Mouse (Mus musculus) cerebellum, adult 2 months (tissue): ENCODE measurements around the gene Tigd3. TPM values are rescaled to one million over a fixed set of nuclear protein-coding genes. Genes with fewer than 3 reads are reported as not detected.

Experiments
- DNase-seq, 2 experiments: peaks; one replicate each; pipeline ENCODE4 v3.0.0; 2021
- H3K27ac ChIP-seq: fragments of 200-500 bp; 2 replicates; pipeline ENCODE4 v1.5.1; 2012; ENCODE audit warnings: low read length, control low read depth, inconsistent platforms; ENCODE audit not compliant: insufficient read depth
- H3K27me3 ChIP-seq: fragments of 200-500 bp; 2 replicates; pipeline ENCODE4 v1.6.1; 2012; ENCODE audit warnings: inconsistent platforms, mild to moderate bottlenecking, low read length, moderate library complexity; ENCODE audit not compliant: control insufficient read depth, insufficient read depth
- H3K4me1 ChIP-seq: fragments of 200-500 bp; 2 replicates; pipeline ENCODE4 v1.6.1; 2011; ENCODE audit warnings: low read length; ENCODE audit not compliant: control insufficient read depth, insufficient read depth
- H3K4me3 ChIP-seq: fragments of 200-500 bp; replicated peaks from 2 replicates; pipeline ENCODE3; 2011; ENCODE audit warnings: mild to moderate bottlenecking, low read depth, low read length, control low read depth; ENCODE audit not compliant: insufficient read depth
- CTCF ChIP-seq: fragments of 200-500 bp; IDR thresholded peaks from 2 replicates; pipeline ENCODE4 v1.5.1; 2011; ENCODE audit warnings: low read depth, mild to moderate bottlenecking, control low read depth, low read length, moderate library complexity, borderline replicate concordance; ENCODE audit not compliant: insufficient read depth
- POLR2A ChIP-seq: fragments of 200-500 bp; IDR thresholded peaks from 2 replicates; pipeline ENCODE4 v1.6.1; 2011; ENCODE audit warnings: low read length, control low read depth, borderline replicate concordance; ENCODE audit not compliant: insufficient read depth
- WGBS: fragments of 180-500 bp; shearing (Covaris S2); methylation state at CpG from one replicate; pipeline ENCODE4 v1.1.7; 2018; 5-methylcytosine and 5-hydroxymethylcytosine counted together
- polyA plus RNA-seq: library from polyadenylated mRNA; depleted of rRNA; stranded (reverse); fragments of >200 nt; gene quantifications from 2 replicates; pipeline ENCODE4 v1.2.3, GENCODE M21; 2012

Gene Tigd3
- polyA plus RNA-seq, 1 experiment = 5.1 TPM

- H3K27ac ChIP-seq = no peak overlapping the region
- no peak overlapping the region for H3K4me3 ChIP-seq
- DNase-seq = no peak
- TF ChIP-seq CTCF (no peak), POLR2A (no peak)
- WGBS = 62% methylated on average over 6 of the region's 6 CpGs
- H3K4me1 ChIP-seq = peaks cover 12% of the 10 kb centered on the region
- no peaks in the 10 kb centered on the region for H3K27me3 ChIP-seq
Measured at GRCm38 (mm10) chr19:5871683-5872082, 22.3 kb downstream of the Tigd3 start.

DNA sequence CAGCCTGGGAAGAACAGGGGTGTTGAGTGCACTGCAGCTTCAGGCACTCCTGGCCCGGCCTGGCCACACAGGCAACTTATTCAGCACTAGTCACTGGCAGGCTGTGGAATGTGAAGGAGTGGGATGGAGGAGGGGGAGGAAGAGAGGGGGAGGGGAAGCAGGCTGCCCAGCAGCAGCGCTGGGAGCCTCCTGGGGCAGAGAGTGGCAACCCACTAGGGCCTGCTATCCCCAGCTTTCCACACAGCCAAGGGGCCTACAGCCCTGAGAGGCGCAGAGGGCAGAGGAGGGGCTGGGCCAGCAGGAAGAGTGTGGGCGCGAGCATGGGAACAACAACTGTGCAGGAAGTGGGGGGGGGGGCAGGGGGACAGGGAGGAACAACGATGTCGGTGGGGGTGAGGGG is 22.7 kb downstream of the Tigd3 start:
- H3K4me1 ChIP-seq = peaks cover 12% of the 10 kb centered on the region
- 32% methylated on average over 7 of the region's 7 CpGs for WGBS
- no peak overlapping the region for H3K4me3 ChIP-seq
- DNase-seq = no peak
- H3K27me3 ChIP-seq = no peaks in the 10 kb centered on the region
- TF ChIP-seq POLR2A = no peak
- TF ChIP-seq CTCF = no peak
- H3K27ac ChIP-seq = no peak overlapping the region

DNA sequence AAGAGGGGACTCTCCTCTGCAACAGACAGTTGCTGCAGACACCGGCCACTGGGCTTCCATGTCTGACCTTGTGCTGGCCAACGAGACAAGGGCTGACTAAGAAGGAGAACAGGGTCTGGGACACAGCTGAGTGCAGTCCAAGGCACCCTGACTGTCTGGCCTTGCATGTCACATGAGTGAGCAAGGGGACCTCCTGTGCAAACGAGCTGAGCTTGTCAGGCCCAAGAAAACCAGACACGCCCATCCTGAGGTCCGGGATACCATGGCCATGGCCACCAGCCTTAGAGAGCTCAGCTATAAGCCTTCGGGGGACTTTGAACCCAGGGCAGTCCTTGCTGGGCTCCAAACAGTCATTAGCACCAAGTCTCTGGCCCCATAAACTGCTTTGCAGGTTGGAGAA is 25.9 kb downstream of the Tigd3 start:
- WGBS = 81% methylated on average over 6 of the region's 6 CpGs
- H3K4me3 ChIP-seq = no peak overlapping the region
- DNase-seq = no peak
- TF ChIP-seq POLR2A (no peak), CTCF (no peak)
- peaks cover 7% of the 10 kb centered on the region for H3K4me1 ChIP-seq
- H3K27me3 ChIP-seq = no peaks in the 10 kb centered on the region
- no peak overlapping the region for H3K27ac ChIP-seq

DNA sequence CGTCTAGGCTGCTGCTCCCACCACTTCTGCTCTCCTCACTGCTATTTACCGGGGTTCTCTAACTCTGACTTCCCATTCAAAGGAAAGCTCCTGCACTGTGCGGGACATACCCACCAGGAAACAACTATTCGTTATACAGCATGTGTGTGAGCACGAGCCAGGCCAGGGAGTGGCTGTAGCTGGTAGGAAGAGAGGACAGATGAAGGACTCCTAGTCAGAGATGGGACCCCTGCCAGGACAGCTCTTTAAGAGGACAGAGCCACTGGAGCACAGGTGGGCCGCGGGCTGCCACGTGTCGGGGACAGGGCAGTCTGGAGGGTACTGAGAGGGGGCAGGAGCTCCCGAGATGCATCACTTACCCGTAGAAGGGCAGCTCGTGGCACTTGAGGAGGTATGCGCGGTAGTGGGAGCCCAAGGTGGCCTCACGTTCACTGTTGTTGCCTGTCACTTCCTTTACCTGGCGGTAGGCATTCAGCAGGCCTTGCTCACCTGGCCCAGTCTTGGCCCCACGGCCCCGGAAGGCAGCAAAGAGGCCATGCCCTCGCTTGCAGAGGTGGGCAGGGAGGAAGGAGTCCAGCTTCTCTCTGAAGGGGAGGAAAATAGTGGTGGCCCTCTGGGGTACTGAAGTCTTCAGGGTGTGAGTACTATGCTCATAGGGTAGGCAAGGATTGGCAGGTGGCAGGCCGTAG is 29.1 kb downstream of the Tigd3 start:
- WGBS = 87% methylated on average over 20 of the region's 20 CpGs
- no peaks in the 10 kb centered on the region for H3K27me3 ChIP-seq
- no peak overlapping the region for H3K27ac ChIP-seq
- no peak for DNase-seq
- H3K4me1 ChIP-seq = peaks cover 6% of the 10 kb centered on the region
- H3K4me3 ChIP-seq = no peak overlapping the region
- TF ChIP-seq POLR2A (no peak), CTCF (no peak)

- 95% methylated on average over 5 of the region's 5 CpGs for WGBS
Measured at GRCm38 (mm10) chr19:5863776-5864175, 30.2 kb downstream of the Tigd3 start.

GRCm38 (mm10) chr19:5862335-5863085 is 31.4 kb downstream of the Tigd3 start:
- WGBS = 55% methylated on average over 14 of the region's 14 CpGs
- Histone ChIP-seq H3K27ac (no peak overlapping the region), H3K27me3 (no peaks in the 10 kb centered on the region), H3K4me1 (peaks cover 6% of the 10 kb centered on the region), H3K4me3 (no peak overlapping the region)
- peak; percentile 41 to 43 for DNase-seq
- TF ChIP-seq POLR2A = no peak
- TF ChIP-seq CTCF = no peak

More at GRCm38 (mm10) chr19:5863776-5864175, 30.2 kb downstream of the Tigd3 start:
- Histone ChIP-seq H3K4me1 (peaks cover 6% of the 10 kb centered on the region), H3K27me3 (no peaks in the 10 kb centered on the region), H3K4me3 (no peak overlapping the region), H3K27ac (no peak overlapping the region)
- DNase-seq = no peak
- TF ChIP-seq POLR2A (no peak), CTCF (no peak)

DNA sequence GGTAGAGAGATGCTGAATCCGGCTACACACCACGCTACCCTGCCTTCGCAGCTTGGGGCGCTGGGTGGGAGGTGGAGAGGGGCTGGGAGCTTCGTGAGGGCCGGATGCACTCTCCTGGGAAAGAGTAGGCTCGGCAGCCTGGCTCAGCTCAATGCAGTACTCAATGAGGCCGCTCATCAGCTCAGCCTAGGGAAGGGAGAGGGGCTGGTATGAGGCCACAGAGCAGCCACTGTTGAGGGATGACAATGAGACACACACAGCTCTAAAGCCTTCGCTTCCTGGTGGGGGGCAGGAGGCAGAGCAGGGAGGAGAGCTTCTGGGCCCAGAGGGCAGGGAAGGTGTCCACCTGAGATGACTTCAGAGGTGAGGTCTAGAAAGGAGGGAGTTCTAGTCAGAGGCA is 37.3 kb downstream of the Tigd3 start:
- H3K27ac ChIP-seq = no peak overlapping the region
- no peak for TF ChIP-seq CTCF
- no peak for TF ChIP-seq POLR2A
- no peak overlapping the region for H3K4me3 ChIP-seq
- H3K27me3 ChIP-seq = no peaks in the 10 kb centered on the region
- WGBS = 77% methylated on average over 9 of the region's 9 CpGs
- no peaks in the 10 kb centered on the region for H3K4me1 ChIP-seq
- DNase-seq = no peak
